Mouse (Mus musculus) cerebellum, adult 18-20 months (tissue): Measurements from ENCODE around the gene Paf1.

Source experiments
- DNase-seq, 2 experiments: peaks; one replicate each; pipeline ENCODE4 v3.0.0; 2021

Gene Paf1

GRCm38 (mm10) chr7:28436932-28437570 is 44.3 kb downstream of the Paf1 start, which contains the start of gene Gmfg:
TSS of gene Gmfg (plus strand) at chr7:28437447.
- DNase-seq, result peak; percentile 71 to 80

- no peak for DNase-seq
These were observed 45.2 kb downstream of the Paf1 start for GRCm38 (mm10) chr7:28437964-28438363.

GRCm38 (mm10) chr7:28438771-28439170 is 46.0 kb downstream of the Paf1 start:
- DNase-seq, result no peak

GRCm38 (mm10) chr7:28440739-28441138 is 48.0 kb downstream of the Paf1 start:
- no peak for DNase-seq

GRCm38 (mm10) chr7:28441776-28442485 is 49.2 kb downstream of the Paf1 start:
- DNase-seq, result no peak

GRCm38 (mm10) chr7:28442688-28443087 is 49.9 kb downstream of the Paf1 start:
- no peak for DNase-seq

GRCm38 (mm10) chr7:28444344-28444974 is 51.7 kb downstream of the Paf1 start:
- DNase-seq, result no peak

- DNase-seq, result peak; percentile 79 to 90
These were observed 53.7 kb downstream of the Paf1 start for GRCm38 (mm10) chr7:28446446-28446845.

- DNase-seq, result no peak
These were observed 54.5 kb downstream of the Paf1 start for GRCm38 (mm10) chr7:28447101-28447830.

- DNase-seq, result no peak
These were observed 55.4 kb downstream of the Paf1 start for GRCm38 (mm10) chr7:28447865-28448820.
